Mouse (Mus musculus) liver, postnatal 0 days (tissue): ENCODE data around the gene Trim41. TPM values are rescaled to one million over a fixed set of nuclear protein-coding genes. Genes with fewer than 3 reads are reported as not detected.
A peak's percentile ranks its signal among the peaks of the same experiment; 100 is the strongest.

Experiments used
- ATAC-seq: fragments of 200-750 bp; cut with Nextera tagmentation; 2 replicates; pipeline ENCODE4 v1.8.0; 2017; ENCODE audit warnings: mild to moderate bottlenecking, moderate library complexity
- DNase-seq: peaks from one replicate; pipeline ENCODE4 v3.0.0-alpha.2; 2016
- H3K27ac ChIP-seq: fragments of 300-500 bp; sonication (generic); 2 replicates; pipeline ENCODE4 v1.5.1; 2014; ENCODE audit warnings: antibody characterized with exemption, moderate library complexity, mild to moderate bottlenecking, low read depth
- H3K27me3 ChIP-seq: fragments of 300-500 bp; sonication (generic); 2 replicates; pipeline ENCODE4 v1.6.1; 2014; ENCODE audit warnings: low read length, control low read depth, mixed read lengths; ENCODE audit not compliant: insufficient read depth
- H3K36me3 ChIP-seq: fragments of 300-500 bp; sonication (generic); replicated peaks from 2 replicates; pipeline ENCODE4 v1.6.1; 2014; ENCODE audit warnings: mild to moderate bottlenecking, control low read depth, low read length, moderate library complexity, mixed read lengths; ENCODE audit not compliant: insufficient read depth
- H3K4me1 ChIP-seq: fragments of 300-500 bp; sonication (generic); 2 replicates; pipeline ENCODE4 v1.6.1; 2014; ENCODE audit warnings: antibody characterized with exemption, mild to moderate bottlenecking, control low read depth; ENCODE audit not compliant: insufficient read depth
- H3K4me2 ChIP-seq: fragments of 300-500 bp; sonication (generic); 2 replicates; pipeline ENCODE4 v1.6.1; 2014; ENCODE audit warnings: low read depth, mild to moderate bottlenecking, low read length, moderate library complexity, mixed read lengths
- H3K4me3 ChIP-seq: fragments of 300-500 bp; sonication (generic); 2 replicates; pipeline ENCODE4 v1.5.1; 2014; ENCODE audit warnings: low read depth, low read length
- H3K9ac ChIP-seq: fragments of 300-500 bp; sonication (generic); replicated peaks from 2 replicates; pipeline ENCODE4 v1.6.1; 2014; ENCODE audit warnings: mild to moderate bottlenecking, moderate library complexity
- H3K9me3 ChIP-seq: fragments of 300-500 bp; sonication (generic); 2 replicates; pipeline ENCODE4 v1.6.1; 2016; ENCODE audit warnings: mild to moderate bottlenecking, control low read depth, low read length, mixed read lengths
- CTCF ChIP-seq: sonication (generic); IDR thresholded peaks from 2 replicates; pipeline ENCODE4 v1.5.1; 2016; ENCODE audit warnings: antibody characterized with exemption, low read depth
- EP300 ChIP-seq: IDR thresholded peaks from 2 replicates; pipeline ENCODE4 v1.6.1; 2016; ENCODE audit warnings: antibody characterized with exemption, low read depth, mild to moderate bottlenecking
- WGBS: fragments of 180-500 bp; shearing (Covaris S2); extraction: QIAGEN DNeasy Blood & Tissue Kit; methylation state at CpG from one replicate; pipeline ENCODE4 v1.1.7; 2014; ENCODE audit not compliant: insufficient replicate concordance; 5-methylcytosine and 5-hydroxymethylcytosine counted together
- polyA plus RNA-seq: library from polyadenylated mRNA; unstranded; fragments of >200 nt; fragmentation: Nextera tagmentation; extraction: Ambion mirVana; gene quantifications from 2 replicates; pipeline ENCODE4 v1.2.1, GENCODE M21; 2015

Trim41 gene
- polyA plus RNA-seq, 1 experiment from 2014 or later, result 2.3 TPM

GRCm38 (mm10) chr11:48804922-48805321, 12.2 kb downstream of the Trim41 start:
- WGBS, result 77% methylated on average over 2 of the region's 2 CpGs
- H3K9me3 ChIP-seq, result no peaks in the 10 kb centered on the region
- no peak overlapping the region for H3K9ac ChIP-seq
- H3K27me3 ChIP-seq, result no peaks in the 10 kb centered on the region
- H3K27ac ChIP-seq, result no peak overlapping the region
- ATAC-seq (no peak), DNase-seq (no peak)
- no peak overlapping the region for H3K4me3 ChIP-seq
- H3K4me2 ChIP-seq, result no peak overlapping the region
- peaks cover 16% of the 10 kb centered on the region for H3K4me1 ChIP-seq
- peaks cover 83% of the 10 kb centered on the region for H3K36me3 ChIP-seq
- TF ChIP-seq CTCF (no peak), EP300 (no peak)

GRCm38 (mm10) chr11:48803988-48804387, 13.2 kb downstream of the Trim41 start:
- Histone ChIP-seq H3K27me3 (no peaks in the 10 kb centered on the region), H3K4me2 (no peak overlapping the region), H3K9ac (no peak overlapping the region), H3K27ac (no peak overlapping the region), H3K36me3 (peaks cover 75% of the 10 kb centered on the region), H3K4me1 (peaks cover 17% of the 10 kb centered on the region), H3K4me3 (no peak overlapping the region), H3K9me3 (no peaks in the 10 kb centered on the region)
- no peak for ATAC-seq
- WGBS, result 92% methylated on average over 2 of the region's 2 CpGs
- TF ChIP-seq EP300 (no peak), CTCF (no peak)
- no peak for DNase-seq

DNA sequence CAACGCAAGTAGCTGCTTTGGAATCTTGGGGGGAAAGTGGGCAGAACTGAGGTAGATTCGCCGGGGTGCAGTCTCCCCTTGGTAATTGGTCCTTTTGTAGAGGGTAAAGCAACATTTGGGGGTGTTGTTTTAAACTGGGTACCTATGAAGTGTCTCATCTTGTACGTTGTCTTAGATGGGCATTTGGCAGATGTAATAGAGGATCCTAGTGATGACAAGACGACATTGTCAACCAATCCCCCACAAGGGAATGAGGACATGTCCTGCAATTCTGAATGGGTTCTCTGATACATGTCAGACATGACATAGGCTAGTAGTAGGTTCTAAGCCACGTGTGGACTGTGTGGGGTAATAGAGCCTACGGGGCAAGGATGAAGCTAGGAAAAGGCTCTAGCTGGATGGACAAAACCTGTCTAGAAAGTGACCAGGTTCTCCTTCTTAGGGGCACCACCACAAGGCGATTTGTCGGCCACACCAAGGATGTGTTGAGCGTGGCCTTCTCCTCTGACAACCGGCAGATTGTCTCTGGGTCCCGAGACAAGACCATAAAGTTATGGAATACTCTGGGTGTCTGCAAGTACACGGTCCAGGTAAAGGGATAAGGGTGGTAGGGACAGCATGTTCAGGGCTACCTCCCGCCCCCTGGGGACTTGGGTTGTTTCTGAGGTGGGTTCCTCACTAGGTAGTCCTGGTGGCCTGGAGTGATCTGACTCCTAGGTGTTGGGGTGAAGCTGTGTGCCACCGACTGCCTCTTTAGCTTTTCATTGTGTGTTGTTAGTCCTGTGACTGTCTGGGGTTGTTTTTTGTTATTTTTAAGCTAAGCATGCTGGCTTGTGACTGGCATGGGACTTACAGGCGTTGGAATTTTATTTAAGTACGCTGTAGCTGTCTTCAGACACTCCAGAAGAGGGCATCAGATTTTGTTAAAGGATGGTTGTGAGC, 15.1 kb downstream of the Trim41 start:
- no peak overlapping the region for H3K27ac ChIP-seq
- H3K36me3 ChIP-seq, result peaks cover 57% of the 10 kb centered on the region
- peak overlapping the region; percentile 85 for H3K4me2 ChIP-seq
- no peaks in the 10 kb centered on the region for H3K9me3 ChIP-seq
- peak overlapping the region; percentile 74 for H3K4me3 ChIP-seq
- DNase-seq (no peak), ATAC-seq (no peak)
- no peak for TF ChIP-seq EP300
- no peak for TF ChIP-seq CTCF
- peaks cover 33% of the 10 kb centered on the region for H3K4me1 ChIP-seq
- no peaks in the 10 kb centered on the region for H3K27me3 ChIP-seq
- peak overlapping the region; percentile 68 for H3K9ac ChIP-seq
- WGBS, result 59% methylated on average over 17 of the region's 17 CpGs

DNA sequence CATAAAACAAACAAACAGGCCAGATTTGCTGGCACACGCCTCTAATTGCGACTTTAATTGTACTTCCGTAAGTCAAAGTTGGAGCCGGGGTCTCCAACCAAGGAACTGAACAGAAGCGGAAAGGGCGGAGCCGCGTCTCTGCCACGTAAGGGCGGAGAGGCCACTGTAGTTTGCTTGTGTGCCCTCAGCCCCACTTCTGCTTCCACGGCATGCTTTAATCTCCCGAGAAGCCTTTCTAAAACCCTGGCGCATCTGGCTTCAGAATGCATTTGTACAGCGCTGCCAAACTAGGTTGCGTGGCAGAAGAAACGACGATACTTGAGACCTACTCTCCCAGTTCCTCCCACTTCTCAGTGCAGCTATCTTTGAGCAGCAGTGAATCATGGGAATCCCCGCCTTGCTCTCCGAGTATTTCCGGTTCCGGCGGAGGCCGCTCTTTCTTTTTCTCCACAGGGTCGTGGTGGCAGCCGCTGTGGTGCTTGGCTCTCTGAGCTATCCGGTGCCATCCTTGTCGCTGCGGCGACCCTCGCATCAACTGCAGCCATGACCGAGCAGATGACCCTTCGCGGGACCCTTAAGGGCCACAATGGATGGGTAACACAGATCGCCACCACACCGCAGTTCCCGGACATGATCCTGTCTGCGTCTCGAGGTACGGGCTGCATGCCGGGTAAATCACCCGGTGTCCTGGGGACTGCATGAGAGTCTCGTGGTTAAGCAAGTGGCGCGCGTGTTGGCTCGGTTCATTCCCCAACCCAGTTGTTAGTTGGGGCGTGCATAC, 17.0 kb downstream of the Trim41 start, which contains the start of gene Rack1:
Rack1 (plus strand) TSS at position 412 of the 781 bp plus-strand sequence.
- H3K9me3 ChIP-seq, result no peaks in the 10 kb centered on the region
- peaks cover 37% of the 10 kb centered on the region for H3K36me3 ChIP-seq
- peaks cover 36% of the 10 kb centered on the region for H3K4me1 ChIP-seq
- H3K27ac ChIP-seq, result peak within 1 kb of the TSS; percentile 97
- H3K4me3 ChIP-seq, result peak within 1 kb of the TSS; percentile 74
- ATAC-seq (peak; percentile 90), DNase-seq (peak; percentile 90)
- under 1% methylated on average over 47 of the region's 47 CpGs for WGBS
- H3K4me2 ChIP-seq, result peak within 1 kb of the TSS; percentile 85
- no peaks in the 10 kb centered on the region for H3K27me3 ChIP-seq
- TF ChIP-seq EP300 (peak; percentile 64), CTCF (no peak)
- H3K9ac ChIP-seq, result peak within 1 kb of the TSS; percentile 68

DNA sequence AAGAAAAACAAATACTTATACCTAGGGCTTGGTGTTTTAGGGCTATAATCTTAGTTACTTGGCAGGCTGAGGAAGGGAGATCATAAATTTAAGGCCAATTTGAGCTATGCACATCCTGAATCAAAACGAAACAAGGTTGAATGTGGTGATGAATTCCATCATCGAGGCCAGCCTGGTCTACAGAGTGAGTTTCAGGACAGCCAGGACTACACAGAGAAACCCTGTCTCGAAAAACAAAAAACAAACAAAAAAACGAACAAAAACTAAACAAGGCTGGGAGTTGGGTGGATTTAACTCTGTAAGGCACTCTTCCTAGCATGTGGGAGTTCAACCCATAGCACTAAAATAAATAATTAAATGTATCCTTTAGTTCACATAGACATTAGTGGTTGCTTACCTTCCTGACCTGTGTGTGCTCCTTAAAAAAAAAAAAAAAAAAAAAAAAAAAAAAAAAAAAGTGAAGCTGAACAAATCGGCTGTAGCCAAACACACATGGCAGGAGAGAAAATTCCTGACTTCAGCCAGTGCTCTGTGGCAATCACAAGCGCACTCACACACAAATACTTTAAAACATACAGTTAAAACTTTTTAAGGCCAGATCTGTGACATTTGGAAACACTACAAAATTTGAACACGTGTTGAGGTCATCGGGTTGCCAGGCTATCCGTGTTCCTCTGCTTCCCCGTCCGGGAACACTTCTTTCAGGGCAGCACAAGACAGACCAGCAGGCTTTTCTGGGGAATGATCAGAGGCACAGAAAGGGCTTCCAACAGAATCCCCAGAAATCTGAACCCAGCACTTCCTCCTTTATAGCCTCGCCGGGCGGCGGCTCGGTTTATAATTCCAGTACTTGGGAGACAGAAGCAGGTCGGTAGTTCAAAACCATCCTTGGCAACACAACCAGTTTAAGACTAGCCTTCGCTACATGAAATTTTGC, 17.9 kb downstream of the Trim41 start:
- peaks cover 28% of the 10 kb centered on the region for H3K36me3 ChIP-seq
- no peaks in the 10 kb centered on the region for H3K27me3 ChIP-seq
- peak overlapping the region; percentile 85 for H3K4me2 ChIP-seq
- no peaks in the 10 kb centered on the region for H3K9me3 ChIP-seq
- peak; percentile 9 for ATAC-seq
- peak overlapping the region; percentile 74 for H3K4me3 ChIP-seq
- peaks cover 36% of the 10 kb centered on the region for H3K4me1 ChIP-seq
- DNase-seq, result no peak
- peak overlapping the region; percentile 97 for H3K27ac ChIP-seq
- 3% methylated on average over 18 of the region's 18 CpGs for WGBS
- peak overlapping the region; percentile 68 for H3K9ac ChIP-seq
- TF ChIP-seq EP300 (no peak), CTCF (no peak)
